Mouse (Mus musculus) midbrain, embryonic 14.5 days (tissue): ENCODE data around the gene Abhd16b. TPM values are rescaled to one million over a fixed set of nuclear protein-coding genes. Genes with fewer than 3 reads are reported as not detected.
"Not testable (repeated sequence)": the region's sequence is repeated elsewhere in the genome, so short reads cannot be mapped to it uniquely, and the experiment has no call there.

Experiments used
- ATAC-seq: fragments of 200-750 bp; cut with Nextera tagmentation; 2 replicates; pipeline ENCODE4 v1.8.0; 2017; ENCODE audit warnings: moderate number of reproducible peaks, moderate library complexity; ENCODE audit not compliant: low FRiP score, low TSS enrichment
- DNase-seq: peaks from one replicate; pipeline ENCODE4 v3.0.0-alpha.2; 2015
- H3K27ac ChIP-seq: fragments of 300-500 bp; sonication (generic); replicated peaks from 2 replicates; pipeline ENCODE4 v1.5.1; 2014; ENCODE audit warnings: mild to moderate bottlenecking, low read depth, low read length, moderate library complexity
- H3K27me3 ChIP-seq: fragments of 300-500 bp; sonication (generic); 2 replicates; pipeline ENCODE4 v1.6.1; 2014; ENCODE audit warnings: low read length, control low read depth, mixed read lengths; ENCODE audit not compliant: control insufficient read depth, insufficient read depth
- H3K36me3 ChIP-seq: fragments of 300-500 bp; sonication (generic); 2 replicates; pipeline ENCODE4 v1.6.1; 2014; ENCODE audit warnings: low read length, control low read depth; ENCODE audit not compliant: control insufficient read depth, insufficient read depth
- H3K4me1 ChIP-seq: fragments of 300-500 bp; sonication (generic); 2 replicates; pipeline ENCODE4 v1.6.1; 2014; ENCODE audit warnings: mild to moderate bottlenecking, antibody characterized with exemption, low read length, control low read depth; ENCODE audit not compliant: control insufficient read depth, insufficient read depth
- H3K4me2 ChIP-seq: fragments of 300-500 bp; sonication (generic); 2 replicates; pipeline ENCODE4 v1.6.1; 2014; ENCODE audit warnings: mild to moderate bottlenecking, low read length, moderate library complexity
- H3K4me3 ChIP-seq: fragments of 300-500 bp; sonication (generic); replicated peaks from 2 replicates; pipeline ENCODE4 v1.5.1; 2014; ENCODE audit warnings: low read depth, low read length
- H3K9ac ChIP-seq: fragments of 300-500 bp; sonication (generic); replicated peaks from 2 replicates; pipeline ENCODE4 v1.6.1; 2014; ENCODE audit warnings: mild to moderate bottlenecking, low read length, moderate library complexity
- H3K9me3 ChIP-seq: fragments of 300-500 bp; sonication (generic); 2 replicates; pipeline ENCODE4 v1.6.1; 2016; ENCODE audit warnings: low read length, control low read depth, mixed read lengths; ENCODE audit not compliant: control insufficient read depth
- WGBS: fragments of 180-500 bp; shearing (Covaris S2); extraction: QIAGEN DNeasy Blood & Tissue Kit; methylation state at CpG from one replicate; pipeline ENCODE4 v1.1.7; 2014; 5-methylcytosine and 5-hydroxymethylcytosine counted together
- polyA plus RNA-seq: library from polyadenylated mRNA; unstranded; fragments of >200 nt; fragmentation: Nextera tagmentation; extraction: Ambion mirVana; gene quantifications from 2 replicates; pipeline ENCODE4 v1.2.1, GENCODE M21; 2014

Gene Abhd16b
- polyA plus RNA-seq, 1 experiment from 2014 or later, result 0.12 TPM

GRCm38 (mm10) chr2:181494266-181494945 lies 1.4 kb downstream of the Abhd16b start:
- H3K4me2 ChIP-seq, result no peak overlapping the region
- no peak overlapping the region for H3K9ac ChIP-seq
- H3K9me3 ChIP-seq, result no peaks in the 10 kb centered on the region
- H3K36me3 ChIP-seq, result no peaks in the 10 kb centered on the region
- peaks cover 8% of the 10 kb centered on the region; the same call in 1 of the 2 replicates for H3K4me1 ChIP-seq
- DNase-seq (peak; percentile 23), ATAC-seq (no peak)
- no peak overlapping the region for H3K27ac ChIP-seq
- WGBS, result 74% methylated on average over 26 of the region's 26 CpGs
- H3K27me3 ChIP-seq, result no peaks in the 10 kb centered on the region
- H3K4me3 ChIP-seq, result no peak overlapping the region

- not testable (repeated sequence) for H3K27me3 ChIP-seq, H3K4me3 ChIP-seq, ATAC-seq, H3K4me1 ChIP-seq, H3K4me2 ChIP-seq, DNase-seq, H3K9me3 ChIP-seq, H3K9ac ChIP-seq, H3K27ac ChIP-seq
- WGBS, result 64% methylated on average over 8 of the region's 8 CpGs
- peaks cover 12% of the 10 kb centered on the region for H3K36me3 ChIP-seq
Observed at GRCm38 (mm10) chr2:181495845-181496244, 2.8 kb downstream of the Abhd16b start.

- peak overlapping the region; percentile 97 for H3K4me2 ChIP-seq
- H3K4me1 ChIP-seq, result peaks cover 8% of the 10 kb centered on the region; the same call in 1 of the 2 replicates
- H3K9me3 ChIP-seq, result no peaks in the 10 kb centered on the region
- H3K36me3 ChIP-seq, result peaks cover 17% of the 10 kb centered on the region
- H3K27ac ChIP-seq, result peak overlapping the region; percentile 67; the same call in 1 of the 2 replicates
- no peaks in the 10 kb centered on the region for H3K27me3 ChIP-seq
- H3K9ac ChIP-seq, result peak overlapping the region; percentile 89
- peak overlapping the region; percentile 78 for H3K4me3 ChIP-seq
- WGBS, result 13% methylated on average over 8 of the region's 8 CpGs
- ATAC-seq, result peak; percentile 35; the same call in 1 of the 2 replicates
- DNase-seq, result peak; percentile 79
Observed at GRCm38 (mm10) chr2:181496281-181496680, 3.3 kb downstream of the Abhd16b start.

GRCm38 (mm10) chr2:181496831-181497547 lies 4.0 kb downstream of the Abhd16b start, which contains the start of gene Tpd52l2:
TSS of gene Tpd52l2 (plus strand) at chr2:181497142.
- no peaks in the 10 kb centered on the region for H3K9me3 ChIP-seq
- under 1% methylated on average over 46 of the region's 46 CpGs for WGBS
- peak within 1 kb of the TSS; percentile 78 for H3K4me3 ChIP-seq
- peak within 1 kb of the TSS; percentile 89 for H3K9ac ChIP-seq
- peaks cover 8% of the 10 kb centered on the region; the same call in 1 of the 2 replicates for H3K4me1 ChIP-seq
- peak; percentile 98 for DNase-seq
- H3K4me2 ChIP-seq, result peak within 1 kb of the TSS; percentile 97
- peak within 1 kb of the TSS; percentile 82 for H3K27ac ChIP-seq
- H3K36me3 ChIP-seq, result peaks cover 24% of the 10 kb centered on the region
- ATAC-seq, result peak; percentile 97
- H3K27me3 ChIP-seq, result no peaks in the 10 kb centered on the region

- Histone ChIP-seq H3K27me3 (no peaks in the 10 kb centered on the region), H3K27ac (peak overlapping the region; percentile 82), H3K9me3 (no peaks in the 10 kb centered on the region), H3K9ac (peak overlapping the region; percentile 89), H3K4me3 (peak overlapping the region; percentile 78), H3K36me3 (peaks cover 29% of the 10 kb centered on the region), H3K4me2 (peak overlapping the region; percentile 97), H3K4me1 (peaks cover 8% of the 10 kb centered on the region; the same call in 1 of the 2 replicates)
- peak; percentile 29 for DNase-seq
- WGBS, result under 1% methylated on average over 12 of the region's 12 CpGs
- ATAC-seq, result peak; percentile 26; the same call in 1 of the 2 replicates
Observed at GRCm38 (mm10) chr2:181497548-181497875, 4.5 kb downstream of the Abhd16b start.

GRCm38 (mm10) chr2:181498644-181499043 lies 5.6 kb downstream of the Abhd16b start:
- H3K27me3 ChIP-seq, result no peaks in the 10 kb centered on the region
- peaks cover 8% of the 10 kb centered on the region; the same call in 1 of the 2 replicates for H3K4me1 ChIP-seq
- 81% methylated on average over 4 of the region's 4 CpGs for WGBS
- H3K4me2 ChIP-seq, result no peak overlapping the region
- ATAC-seq (no peak), DNase-seq (no peak)
- no peaks in the 10 kb centered on the region for H3K9me3 ChIP-seq
- no peak overlapping the region for H3K9ac ChIP-seq
- H3K27ac ChIP-seq, result no peak overlapping the region
- H3K36me3 ChIP-seq, result peaks cover 38% of the 10 kb centered on the region
- H3K4me3 ChIP-seq, result no peak overlapping the region

- H3K9me3 ChIP-seq, result no peaks in the 10 kb centered on the region
- H3K36me3 ChIP-seq, result peaks cover 91% of the 10 kb centered on the region
- no peak overlapping the region for H3K27ac ChIP-seq
- H3K9ac ChIP-seq, result no peak overlapping the region
- no peak for ATAC-seq
- no peak overlapping the region for H3K4me3 ChIP-seq
- H3K27me3 ChIP-seq, result no peaks in the 10 kb centered on the region
- 92% methylated on average over 2 of the region's 2 CpGs for WGBS
- H3K4me2 ChIP-seq, result no peak overlapping the region
- H3K4me1 ChIP-seq, result no peaks in the 10 kb centered on the region
- DNase-seq, result no peak
Observed at GRCm38 (mm10) chr2:181509191-181509590, 16.2 kb downstream of the Abhd16b start.

GRCm38 (mm10) chr2:181511231-181511630 lies 18.2 kb downstream of the Abhd16b start:
- H3K4me1 ChIP-seq, result no peaks in the 10 kb centered on the region
- DNase-seq, result no peak
- H3K4me3 ChIP-seq, result no peak overlapping the region
- no peaks in the 10 kb centered on the region for H3K27me3 ChIP-seq
- no peaks in the 10 kb centered on the region for H3K9me3 ChIP-seq
- H3K9ac ChIP-seq, result no peak overlapping the region
- no peak overlapping the region for H3K4me2 ChIP-seq
- H3K36me3 ChIP-seq, result peaks cover 89% of the 10 kb centered on the region
- WGBS, result 98% methylated on average over 8 of the region's 8 CpGs
- no peak for ATAC-seq
- no peak overlapping the region for H3K27ac ChIP-seq
